ENCODE assay signal across 18 mouse cellular contexts in genomic region chr16:85985841-85986240, GRCm38 (mm10).
"Had no signal": no experiment of that assay in that cellular context is flagged by ENCODE, and none has a peak within 500 bp of the region (broad histone marks: within the 10 kb centered on the region; RNA-seq: fewer than 3 reads in every experiment).

No protein-coding gene starts in this region.

- H3K4me3 ChIP-seq: lung, embryonic 15.5 days; megakaryocyte, embryonic 14.5 days; midbrain, embryonic 13.5 days; midbrain, embryonic 15.5 days; neural tube, embryonic 12.5 days; stomach, embryonic 15.5 days had no signal

- H3K9me3 ChIP-seq: lung, embryonic 15.5 days; megakaryocyte, embryonic 14.5 days; midbrain, embryonic 13.5 days; midbrain, embryonic 15.5 days; neural tube, embryonic 12.5 days; stomach, embryonic 15.5 days had no signal

- ATAC-seq: liver, postnatal 0 days; lung, postnatal 0 days; midbrain, embryonic 13.5 days; midbrain, embryonic 15.5 days had no signal

- H3K4me1 ChIP-seq: megakaryocyte, embryonic 14.5 days; midbrain, embryonic 13.5 days; midbrain, embryonic 15.5 days; neural tube, embryonic 12.5 days; stomach, embryonic 15.5 days had no signal

- H3K27me3 ChIP-seq: lung, embryonic 15.5 days; megakaryocyte, embryonic 14.5 days; midbrain, embryonic 13.5 days; midbrain, embryonic 15.5 days; neural tube, embryonic 12.5 days; stomach, embryonic 15.5 days had no signal

- H3K4me2 ChIP-seq: lung, embryonic 15.5 days; midbrain, embryonic 11.5 days; midbrain, embryonic 13.5 days; midbrain, embryonic 15.5 days; neural tube, embryonic 12.5 days; stomach, embryonic 15.5 days had no signal

- H3K9ac ChIP-seq: liver, postnatal 0 days; lung, embryonic 15.5 days; midbrain, embryonic 13.5 days; midbrain, embryonic 15.5 days; neural tube, embryonic 12.5 days; stomach, embryonic 15.5 days had no signal

- DNase-seq: liver, postnatal 0 days; lung, adult 2 months; lung, postnatal 14 days; lung, postnatal 36 days; right cerebral cortex, postnatal 14 days; thymus, adult 2 months; thymus, postnatal 25 days; thymus, postnatal 4 days had no signal

- H3K27ac ChIP-seq: lung, embryonic 15.5 days; macrophage; midbrain, embryonic 13.5 days; midbrain, embryonic 15.5 days; neural tube, embryonic 12.5 days; stomach, embryonic 15.5 days; stomach, postnatal 0 days had no signal

- H3K36me3 ChIP-seq: lung, embryonic 15.5 days; midbrain, embryonic 13.5 days; midbrain, embryonic 15.5 days; neural tube, embryonic 12.5 days; stomach, embryonic 15.5 days had no signal
